Mouse (Mus musculus) heart, embryonic 11.5 days (tissue): Measurements from ENCODE around the gene L3mbtl3. TPM values are rescaled to one million over a fixed set of nuclear protein-coding genes. Genes with fewer than 3 reads are reported as not detected.

ENCODE experiments used
- ATAC-seq: fragments of 200-750 bp; cut with Nextera tagmentation; replicated peaks from 2 replicates; pipeline ENCODE4 v1.8.0; 2017; ENCODE audit warnings: moderate library complexity; ENCODE audit not compliant: insufficient number of reproducible peaks, low FRiP score, low TSS enrichment
- H3K27ac ChIP-seq: fragments of 300-500 bp; sonication (generic); 2 replicates; pipeline ENCODE4 v1.5.1; 2014; ENCODE audit warnings: mild to moderate bottlenecking, low read depth, low read length
- H3K27me3 ChIP-seq: fragments of 300-500 bp; sonication (generic); 2 replicates; pipeline ENCODE4 v1.6.1; 2014; ENCODE audit warnings: mild to moderate bottlenecking, low read length, mixed read lengths; ENCODE audit not compliant: control insufficient read depth, insufficient read depth
- H3K36me3 ChIP-seq: fragments of 300-500 bp; sonication (generic); 2 replicates; pipeline ENCODE4 v1.6.1; 2014; ENCODE audit warnings: mild to moderate bottlenecking, low read length, moderate library complexity, mixed read lengths; ENCODE audit not compliant: control insufficient read depth, insufficient read depth
- H3K4me1 ChIP-seq: fragments of 300-500 bp; sonication (generic); 2 replicates; pipeline ENCODE4 v1.6.1; 2014; ENCODE audit warnings: low read length; ENCODE audit not compliant: control insufficient read depth, insufficient read depth
- H3K4me2 ChIP-seq: fragments of 300-500 bp; sonication (generic); 2 replicates; pipeline ENCODE4 v1.6.1; 2014; ENCODE audit warnings: mild to moderate bottlenecking, moderate library complexity
- H3K4me3 ChIP-seq: fragments of 300-500 bp; sonication (generic); 2 replicates; pipeline ENCODE4 v1.5.1; 2014; ENCODE audit warnings: low read depth, low read length
- H3K9ac ChIP-seq: fragments of 300-500 bp; sonication (generic); 2 replicates; pipeline ENCODE4 v1.6.1; 2014; ENCODE audit warnings: mild to moderate bottlenecking, low read depth, low read length, moderate library complexity
- H3K9me3 ChIP-seq: fragments of 300-500 bp; sonication (generic); replicated peaks from 2 replicates; pipeline ENCODE4 v1.6.1; 2016; ENCODE audit warnings: low read length; ENCODE audit not compliant: control insufficient read depth
- WGBS: fragments of 180-500 bp; shearing (Covaris S2); extraction: QIAGEN DNeasy Blood & Tissue Kit; methylation state at CpG from one replicate; pipeline ENCODE4 v1.1.7; 2014; ENCODE audit not compliant: insufficient replicate concordance; 5-methylcytosine and 5-hydroxymethylcytosine counted together
- polyA plus RNA-seq: library from polyadenylated mRNA; unstranded; fragments of >200 nt; fragmentation: Nextera tagmentation; extraction: Ambion mirVana; gene quantifications from 2 replicates; pipeline ENCODE4 v1.2.1, GENCODE M21; 2014

Gene L3mbtl3
- polyA plus RNA-seq, 1 experiment from 2014 or later = 11.4 TPM

GRCm38 (mm10) chr10:26297626-26298025 is 78.1 kb downstream of the L3mbtl3 start:
- Histone ChIP-seq H3K27me3 (no peaks in the 10 kb centered on the region), H3K9ac (no peak overlapping the region), H3K36me3 (no peaks in the 10 kb centered on the region), H3K4me2 (no peak overlapping the region), H3K4me3 (no peak overlapping the region), H3K9me3 (no peaks in the 10 kb centered on the region), H3K4me1 (no peaks in the 10 kb centered on the region), H3K27ac (no peak overlapping the region)
- no peak for ATAC-seq
- 86% methylated on average over 7 of the region's 7 CpGs for WGBS

DNA sequence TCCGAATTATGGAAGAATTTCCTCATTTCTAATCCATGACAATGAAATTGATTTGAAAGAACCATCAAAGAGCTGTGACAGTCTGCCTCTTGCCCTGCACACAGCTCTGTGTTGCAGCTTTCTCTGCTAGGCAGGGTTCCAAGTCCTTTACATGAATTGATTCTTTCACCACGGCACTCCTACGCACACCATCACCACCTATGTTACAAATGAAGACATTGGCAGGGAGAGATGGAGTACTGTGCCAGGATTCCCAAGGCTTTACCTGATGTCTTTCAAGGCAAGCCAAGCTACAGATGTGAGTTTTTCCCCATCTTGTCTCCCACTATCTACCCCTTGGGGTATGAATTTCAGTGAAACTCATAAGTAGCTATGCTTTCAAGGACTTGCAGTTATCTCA is 78.6 kb downstream of the L3mbtl3 start:
- Histone ChIP-seq H3K36me3 (no peaks in the 10 kb centered on the region), H3K9ac (no peak overlapping the region), H3K9me3 (no peaks in the 10 kb centered on the region), H3K4me1 (no peaks in the 10 kb centered on the region), H3K27ac (no peak overlapping the region), H3K4me3 (no peak overlapping the region), H3K4me2 (no peak overlapping the region), H3K27me3 (no peaks in the 10 kb centered on the region)
- ATAC-seq = no peak
- WGBS = 77% methylated on average over 3 of the region's 3 CpGs

DNA sequence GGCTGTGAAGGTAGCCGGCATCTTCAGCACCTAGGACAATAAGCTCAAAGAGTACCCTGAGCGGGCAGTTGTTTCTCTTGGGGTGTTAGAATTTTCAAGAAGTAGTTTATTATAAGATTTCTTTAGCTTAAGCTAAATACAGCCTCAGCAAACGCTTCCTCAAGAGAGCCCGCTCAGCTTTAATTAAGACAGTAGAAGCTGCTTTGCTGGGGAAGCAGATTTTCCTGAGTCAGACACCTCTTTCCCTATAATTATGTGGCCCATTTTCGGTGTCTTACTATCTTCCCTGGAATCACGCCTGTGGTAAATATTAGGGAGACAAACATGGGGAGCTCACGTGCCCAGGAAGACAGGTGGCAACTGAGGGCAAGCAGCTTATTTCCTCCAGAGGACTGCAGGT is 88.6 kb downstream of the L3mbtl3 start:
- no peak overlapping the region for H3K27ac ChIP-seq

DNA sequence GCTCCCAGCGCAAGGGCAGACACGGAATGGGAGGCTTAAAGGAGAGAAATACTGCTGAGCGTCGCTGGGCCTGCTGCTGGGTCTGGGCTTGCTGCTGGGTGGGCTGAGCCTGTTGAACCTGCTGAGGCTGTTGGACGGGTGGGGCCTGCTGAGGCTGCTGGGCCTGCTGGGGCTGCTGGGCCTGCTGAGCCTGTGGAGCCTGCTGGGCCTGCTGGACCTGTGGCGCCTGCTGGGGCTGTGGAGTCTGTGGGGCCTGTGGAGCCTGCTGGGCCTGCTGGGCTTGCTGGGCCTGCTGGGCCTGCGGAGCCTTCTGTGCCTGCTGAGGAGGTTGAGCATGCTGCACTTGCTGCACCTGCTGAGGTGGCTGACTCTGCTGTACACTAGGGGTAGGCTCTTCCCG is 95.8 kb downstream of the L3mbtl3 start:
- H3K9ac ChIP-seq = no peak overlapping the region
- H3K4me3 ChIP-seq = no peak overlapping the region
- H3K4me1 ChIP-seq = no peaks in the 10 kb centered on the region
- peaks cover 3% of the 10 kb centered on the region; the same call in 1 of the 2 replicates for H3K36me3 ChIP-seq
- H3K9me3 ChIP-seq = no peaks in the 10 kb centered on the region
- 59% methylated on average over 8 of the region's 8 CpGs for WGBS
- no peaks in the 10 kb centered on the region for H3K27me3 ChIP-seq
- no peak for ATAC-seq
- no peak overlapping the region for H3K4me2 ChIP-seq
- no peak overlapping the region for H3K27ac ChIP-seq

More for the DNA sequence above, 88.6 kb downstream of the L3mbtl3 start:
- H3K27me3 ChIP-seq = no peaks in the 10 kb centered on the region
- H3K4me3 ChIP-seq = no peak overlapping the region
- no peak overlapping the region for H3K9ac ChIP-seq
- H3K36me3 ChIP-seq = peaks cover 5% of the 10 kb centered on the region; the same call in 1 of the 2 replicates
- H3K9me3 ChIP-seq = no peaks in the 10 kb centered on the region
- 81% methylated on average over 7 of the region's 7 CpGs for WGBS
- ATAC-seq = no peak
- no peak overlapping the region for H3K4me2 ChIP-seq
- no peaks in the 10 kb centered on the region for H3K4me1 ChIP-seq

DNA sequence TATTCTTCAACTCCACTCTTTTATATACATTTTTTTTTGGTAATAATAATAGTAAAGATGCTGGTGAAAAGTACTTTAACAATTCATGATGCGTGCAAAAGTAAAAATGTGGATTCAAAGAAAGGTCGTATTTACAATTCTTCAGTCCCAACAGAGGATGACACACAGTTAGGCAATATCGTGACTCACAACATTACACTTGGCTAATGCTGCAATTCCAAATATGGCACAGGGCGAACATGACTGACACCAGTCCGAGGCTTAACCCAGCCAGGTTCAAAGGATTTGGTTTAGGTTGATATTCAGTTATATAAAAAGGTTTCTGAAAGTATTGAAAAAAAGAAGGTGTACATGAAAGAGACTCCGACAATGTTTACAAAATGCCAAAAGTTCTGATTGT is 100.4 kb downstream of the L3mbtl3 start:
- no peak overlapping the region for H3K27ac ChIP-seq
- no peak for ATAC-seq
- no peaks in the 10 kb centered on the region for H3K27me3 ChIP-seq
- no peak overlapping the region for H3K9ac ChIP-seq
- H3K4me1 ChIP-seq = no peaks in the 10 kb centered on the region
- 90% methylated on average over 6 of the region's 6 CpGs for WGBS
- no peaks in the 10 kb centered on the region for H3K9me3 ChIP-seq
- H3K36me3 ChIP-seq = peaks cover 3% of the 10 kb centered on the region; the same call in 1 of the 2 replicates
- no peak overlapping the region for H3K4me2 ChIP-seq
- H3K4me3 ChIP-seq = no peak overlapping the region

DNA sequence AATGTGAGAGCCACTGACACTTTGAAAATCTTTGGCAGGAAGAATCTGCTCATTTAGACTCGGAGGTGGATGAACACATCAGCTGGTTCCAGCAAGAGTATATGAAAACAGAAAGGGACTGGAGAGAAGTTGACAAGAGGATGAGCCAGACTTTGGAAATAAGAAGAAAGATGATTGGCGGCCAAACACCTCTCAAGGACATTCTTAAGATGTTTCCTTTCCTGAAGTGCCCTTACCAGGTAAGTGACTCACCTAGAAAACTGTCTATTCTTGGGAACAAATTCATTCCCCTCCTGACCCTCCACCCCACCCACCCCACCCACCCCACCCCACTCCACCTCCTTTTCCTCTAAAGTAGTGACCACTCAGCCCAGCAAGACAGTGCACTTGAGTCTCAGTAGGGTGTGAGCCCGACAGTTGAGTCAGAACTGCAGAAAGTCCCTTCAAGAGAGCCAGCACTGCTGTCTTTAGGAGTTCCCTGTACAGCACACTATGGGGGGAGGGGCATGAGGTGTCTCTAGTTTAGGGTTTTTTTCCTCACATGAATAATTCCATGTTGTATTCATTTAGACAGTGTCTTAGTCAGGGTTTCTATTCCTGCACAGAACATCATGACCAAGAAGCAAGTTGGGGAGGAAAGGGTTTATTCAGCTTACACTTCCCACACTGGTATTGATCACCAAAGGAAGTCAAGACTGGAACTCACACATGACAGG is 111.9 kb downstream of the L3mbtl3 start:
- no peak for ATAC-seq
- H3K27ac ChIP-seq = no peak overlapping the region
- no peaks in the 10 kb centered on the region for H3K9me3 ChIP-seq
- WGBS = 81% methylated on average over 3 of the region's 3 CpGs
- no peak overlapping the region for H3K4me3 ChIP-seq
- no peak overlapping the region for H3K9ac ChIP-seq
- H3K4me1 ChIP-seq = no peaks in the 10 kb centered on the region
- H3K36me3 ChIP-seq = no peaks in the 10 kb centered on the region
- no peak overlapping the region for H3K4me2 ChIP-seq
- H3K27me3 ChIP-seq = no peaks in the 10 kb centered on the region

DNA sequence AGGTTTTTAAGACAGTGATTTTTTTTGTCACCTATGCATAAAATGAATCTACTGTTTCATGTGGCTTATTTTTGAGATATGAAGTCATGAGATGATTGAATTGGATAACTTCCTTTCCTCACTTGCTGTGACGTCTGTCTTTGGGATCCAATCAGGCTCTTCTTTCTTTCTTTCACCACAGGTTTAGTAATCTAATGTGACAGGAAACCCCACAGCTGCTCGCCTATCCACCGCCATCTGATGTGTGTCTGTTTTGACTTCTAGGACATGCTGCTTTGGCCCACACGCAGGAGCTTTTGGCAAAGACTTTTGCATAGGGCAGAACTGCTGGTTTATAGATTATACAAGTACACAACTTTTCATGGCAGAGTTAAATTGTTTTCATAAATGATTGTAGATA is 115.9 kb downstream of the L3mbtl3 start:
- no peaks in the 10 kb centered on the region for H3K4me1 ChIP-seq
- no peak for ATAC-seq
- 55% methylated on average over 4 of the region's 4 CpGs for WGBS
- no peak overlapping the region for H3K4me2 ChIP-seq
- H3K36me3 ChIP-seq = no peaks in the 10 kb centered on the region
- no peak overlapping the region for H3K4me3 ChIP-seq
- H3K9me3 ChIP-seq = no peaks in the 10 kb centered on the region
- no peak overlapping the region for H3K9ac ChIP-seq
- H3K27me3 ChIP-seq = no peaks in the 10 kb centered on the region
- no peak overlapping the region for H3K27ac ChIP-seq

DNA sequence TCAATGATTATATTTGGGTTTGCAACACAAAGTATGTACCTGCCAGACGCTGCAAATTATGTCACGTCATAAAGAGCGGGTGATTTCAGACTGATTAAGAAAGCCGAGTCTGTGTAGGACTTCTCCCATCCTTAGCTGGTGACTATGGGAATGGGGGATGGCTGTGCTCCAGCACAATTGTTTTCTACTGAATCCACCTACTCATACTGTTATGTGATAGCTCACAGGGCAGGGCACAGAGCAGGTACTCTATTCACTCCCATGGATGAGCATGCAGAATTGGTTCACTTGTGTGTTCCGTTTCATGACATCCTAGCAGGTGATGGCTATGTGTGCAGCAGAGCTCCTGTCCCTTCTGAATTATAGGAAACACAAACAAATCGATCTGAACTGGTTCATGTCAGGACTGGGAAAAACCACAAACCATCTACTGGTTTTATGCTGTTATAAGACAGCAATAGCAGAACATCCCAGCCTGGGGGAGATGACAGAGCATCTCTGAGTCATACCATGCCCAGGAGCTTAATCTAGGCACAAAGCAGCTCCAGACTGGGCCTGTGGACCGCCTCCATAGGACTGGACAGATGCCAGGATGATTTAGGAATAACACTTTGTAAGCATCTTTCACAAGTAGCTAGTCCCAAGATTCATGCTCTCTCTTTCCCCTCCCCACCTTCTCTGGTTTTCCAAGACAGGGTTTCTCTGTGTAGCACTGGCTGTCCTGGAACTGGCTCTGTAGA is 126.2 kb downstream of the L3mbtl3 start:
- ATAC-seq = no peak
- Histone ChIP-seq H3K27me3 (no peaks in the 10 kb centered on the region), H3K4me2 (no peak overlapping the region), H3K9me3 (no peaks in the 10 kb centered on the region), H3K9ac (no peak overlapping the region), H3K4me3 (no peak overlapping the region), H3K4me1 (no peaks in the 10 kb centered on the region), H3K27ac (no peak overlapping the region), H3K36me3 (no peaks in the 10 kb centered on the region)
- WGBS = 77% methylated on average over 7 of the region's 7 CpGs
